Mouse (Mus musculus) lung, embryonic 14.5 days (tissue): ENCODE measurements around the gene Apbb1. TPM values are rescaled to one million over a fixed set of nuclear protein-coding genes. Genes with fewer than 3 reads are reported as not detected.

Source experiments
- ATAC-seq: fragments of 200-750 bp; cut with Nextera tagmentation; 2 replicates; pipeline ENCODE4 v1.8.0; 2017; ENCODE audit warnings: mild to moderate bottlenecking, moderate TSS enrichment, moderate library complexity; ENCODE audit not compliant: insufficient read depth
- DNase-seq: peaks from one replicate; pipeline ENCODE4 v3.0.0-alpha.2; 2015
- H3K27ac ChIP-seq: fragments of 300-500 bp; sonication (generic); 2 replicates; pipeline ENCODE4 v1.5.1; 2014; ENCODE audit warnings: low read depth, mild to moderate bottlenecking, moderate library complexity
- H3K27me3 ChIP-seq: fragments of 300-500 bp; sonication (generic); 2 replicates; pipeline ENCODE4 v1.6.1; 2014; ENCODE audit warnings: low read length, control low read depth; ENCODE audit not compliant: insufficient read depth
- H3K36me3 ChIP-seq: fragments of 300-500 bp; sonication (generic); 2 replicates; pipeline ENCODE4 v1.6.1; 2014; ENCODE audit warnings: control low read depth; ENCODE audit not compliant: insufficient read depth
- H3K4me1 ChIP-seq: fragments of 300-500 bp; sonication (generic); 2 replicates; pipeline ENCODE4 v1.6.1; 2014; ENCODE audit warnings: antibody characterized with exemption, control low read depth; ENCODE audit not compliant: insufficient read depth
- H3K4me2 ChIP-seq: fragments of 300-500 bp; sonication (generic); 2 replicates; pipeline ENCODE4 v1.6.1; 2014; ENCODE audit warnings: mild to moderate bottlenecking
- H3K4me3 ChIP-seq: fragments of 300-500 bp; sonication (generic); 2 replicates; pipeline ENCODE4 v1.5.1; 2014; ENCODE audit warnings: low read depth, low read length
- H3K9ac ChIP-seq: fragments of 300-500 bp; sonication (generic); 2 replicates; pipeline ENCODE4 v1.6.1; 2014
- H3K9me3 ChIP-seq: fragments of 300-500 bp; sonication (generic); 2 replicates; pipeline ENCODE4 v1.6.1; 2016; ENCODE audit warnings: low read depth, low read length, control low read depth
- CTCF ChIP-seq: IDR thresholded peaks from 2 replicates; pipeline ENCODE4 v1.5.1; 2016; ENCODE audit warnings: antibody characterized with exemption, low read depth
- WGBS: fragments of 180-500 bp; shearing (Covaris S2); extraction: QIAGEN DNeasy Blood & Tissue Kit; methylation state at CpG from one replicate; pipeline ENCODE4 v1.1.7; 2014; 5-methylcytosine and 5-hydroxymethylcytosine counted together
- polyA plus RNA-seq: library from polyadenylated mRNA; unstranded; fragments of >200 nt; fragmentation: Nextera tagmentation; extraction: Ambion mirVana; gene quantifications from 2 replicates; pipeline ENCODE4 v1.2.1, GENCODE M21; 2014

Gene Apbb1
- polyA plus RNA-seq, 1 experiment from 2014 or later, result 37.6 TPM

DNA sequence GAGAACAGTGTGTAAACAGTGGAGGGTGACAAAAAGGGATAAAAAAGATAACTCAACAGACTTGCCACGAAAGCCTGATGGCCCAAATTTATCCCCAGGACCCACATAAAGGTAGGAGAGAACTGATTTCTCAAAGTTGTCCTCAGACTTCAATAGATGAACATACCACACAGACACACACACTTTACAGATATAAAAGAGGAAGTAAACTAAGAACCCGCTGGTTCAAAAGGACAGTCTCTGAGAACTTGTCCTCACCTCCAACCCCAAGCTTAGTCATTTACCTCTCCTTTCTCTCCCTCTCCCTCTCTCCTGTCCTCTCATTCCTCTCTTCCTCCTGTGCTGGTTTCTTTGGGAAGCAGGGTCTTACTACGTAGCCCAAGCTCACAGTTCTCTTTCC, 19.1 kb downstream of the Apbb1 start:
- H3K4me1 ChIP-seq, result no peaks in the 10 kb centered on the region
- H3K4me3 ChIP-seq, result no peak overlapping the region
- H3K36me3 ChIP-seq, result peaks cover 53% of the 10 kb centered on the region
- no peak for TF ChIP-seq CTCF
- ATAC-seq (no peak), DNase-seq (no peak)
- H3K9me3 ChIP-seq, result no peaks in the 10 kb centered on the region
- H3K9ac ChIP-seq, result no peak overlapping the region
- no peak overlapping the region for H3K27ac ChIP-seq
- whole genome bisulfite sequencing, result 84% methylated on average over 3 of the region's 3 CpGs
- H3K27me3 ChIP-seq, result no peaks in the 10 kb centered on the region
- no peak overlapping the region for H3K4me2 ChIP-seq

DNA sequence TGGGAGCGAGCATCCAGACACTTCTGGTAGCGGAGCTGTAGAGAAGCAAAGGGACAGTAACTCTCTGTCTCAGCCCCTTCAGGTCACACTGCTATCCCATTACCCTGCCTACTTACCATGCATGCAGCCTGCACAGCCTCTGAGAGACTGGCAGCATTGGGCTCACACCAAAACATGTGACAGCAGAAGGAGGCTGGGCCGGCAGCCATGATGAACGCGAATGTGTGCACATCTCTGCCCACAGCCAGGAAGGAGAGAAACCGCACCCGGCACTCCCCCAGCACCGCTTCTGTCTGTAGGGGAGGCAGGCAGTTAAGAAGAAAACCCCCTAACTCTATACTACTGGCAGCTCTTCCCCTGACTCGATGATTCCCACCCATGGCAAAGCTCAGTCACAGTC, 22.4 kb downstream of the Apbb1 start:
- Histone ChIP-seq H3K4me2 (no peak overlapping the region), H3K4me3 (no peak overlapping the region), H3K4me1 (0 out of 2 replicates have a peak, but pooled peaks cover 3% of the 10 kb centered on the region), H3K9me3 (no peaks in the 10 kb centered on the region), H3K9ac (no peak overlapping the region), H3K27me3 (no peaks in the 10 kb centered on the region), H3K27ac (no peak overlapping the region), H3K36me3 (peaks cover 29% of the 10 kb centered on the region)
- no peak for DNase-seq
- 86% methylated on average over 9 of the region's 9 CpGs for WGBS
- TF ChIP-seq CTCF, result no peak
- ATAC-seq, result no peak

DNA sequence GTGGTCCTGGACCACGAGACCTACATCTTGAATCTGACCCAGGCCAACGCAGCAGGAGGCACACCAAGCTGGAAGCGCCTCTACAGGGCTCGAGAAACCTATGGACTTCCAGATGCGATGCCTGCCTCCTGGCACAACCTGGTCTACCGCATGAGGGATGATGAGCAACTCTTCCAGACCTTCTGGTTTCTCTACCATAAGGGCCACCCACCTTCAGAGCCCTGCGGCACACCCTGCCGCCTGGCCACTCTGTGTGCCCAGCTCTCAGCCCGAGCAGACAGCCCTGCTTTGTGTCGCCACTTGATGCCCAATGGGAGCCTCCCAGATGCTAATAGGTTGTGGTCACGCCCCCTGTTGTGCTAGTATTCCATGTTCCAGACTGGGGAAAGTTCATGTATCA, 23.8 kb downstream of the Apbb1 start:
- Histone ChIP-seq H3K27me3 (no peaks in the 10 kb centered on the region), H3K9me3 (no peaks in the 10 kb centered on the region), H3K4me2 (no peak overlapping the region), H3K27ac (no peak overlapping the region), H3K9ac (no peak overlapping the region), H3K36me3 (peaks cover 29% of the 10 kb centered on the region), H3K4me3 (no peak overlapping the region), H3K4me1 (0 out of 2 replicates have a peak, but pooled peaks cover 3% of the 10 kb centered on the region)
- ATAC-seq (no peak), DNase-seq (no peak)
- 79% methylated on average over 11 of the region's 11 CpGs for WGBS
- TF ChIP-seq CTCF, result no peak

DNA sequence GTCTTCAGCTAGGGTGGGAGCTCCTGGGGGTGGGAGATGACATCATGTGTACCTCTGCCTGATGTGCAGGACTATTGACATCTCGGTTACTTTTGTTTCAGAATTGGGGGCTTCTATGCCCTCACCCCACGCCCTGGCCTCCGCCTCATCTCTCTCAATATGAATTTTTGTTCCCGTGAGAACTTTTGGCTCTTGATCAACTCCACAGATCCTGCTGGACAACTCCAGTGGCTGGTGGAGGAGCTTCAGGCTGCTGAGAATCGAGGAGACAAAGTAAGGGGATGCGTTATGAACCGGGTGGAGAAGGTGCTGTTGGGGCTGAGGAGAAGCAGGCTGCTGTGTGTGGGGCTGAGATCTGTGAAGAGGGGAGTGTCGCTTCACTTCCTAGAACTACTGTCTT, 25.0 kb downstream of the Apbb1 start:
- 80% methylated on average over 8 of the region's 8 CpGs for WGBS
- 0 out of 2 replicates have a peak, but pooled peaks cover 3% of the 10 kb centered on the region for H3K4me1 ChIP-seq
- no peak overlapping the region for H3K9ac ChIP-seq
- no peaks in the 10 kb centered on the region for H3K9me3 ChIP-seq
- no peak overlapping the region for H3K4me2 ChIP-seq
- ATAC-seq (no peak), DNase-seq (no peak)
- no peaks in the 10 kb centered on the region for H3K27me3 ChIP-seq
- TF ChIP-seq CTCF, result no peak
- H3K36me3 ChIP-seq, result peaks cover 24% of the 10 kb centered on the region
- H3K27ac ChIP-seq, result no peak overlapping the region
- no peak overlapping the region for H3K4me3 ChIP-seq

DNA sequence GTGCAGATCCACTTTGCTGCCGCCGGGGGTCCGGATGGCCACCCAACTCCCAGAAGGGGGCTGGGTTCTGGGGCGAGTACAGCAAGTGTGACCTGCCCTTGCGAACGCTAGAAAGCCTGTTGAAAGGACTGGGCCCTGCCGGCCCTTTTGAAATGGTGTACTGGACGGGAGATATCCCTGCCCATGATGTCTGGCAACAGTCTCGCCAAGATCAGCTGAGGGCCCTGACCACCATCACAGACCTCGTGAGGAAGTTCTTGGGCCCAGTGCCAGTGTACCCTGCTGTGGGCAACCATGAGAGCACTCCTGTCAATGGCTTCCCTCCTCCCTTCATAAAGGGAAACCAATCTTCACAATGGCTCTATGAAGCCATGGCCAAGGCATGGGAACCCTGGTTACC, 25.9 kb downstream of the Apbb1 start:
- no peak overlapping the region for H3K27ac ChIP-seq
- no peak for DNase-seq
- WGBS, result 81% methylated on average over 10 of the region's 10 CpGs
- H3K9me3 ChIP-seq, result no peaks in the 10 kb centered on the region
- no peak overlapping the region for H3K9ac ChIP-seq
- ATAC-seq, result no peak
- H3K4me2 ChIP-seq, result peak overlapping the region; percentile 80; the same call in 1 of the 2 replicates
- peaks cover 24% of the 10 kb centered on the region for H3K36me3 ChIP-seq
- H3K4me3 ChIP-seq, result no peak overlapping the region
- H3K4me1 ChIP-seq, result 0 out of 2 replicates have a peak, but pooled peaks cover 3% of the 10 kb centered on the region
- no peaks in the 10 kb centered on the region for H3K27me3 ChIP-seq
- no peak for TF ChIP-seq CTCF

DNA sequence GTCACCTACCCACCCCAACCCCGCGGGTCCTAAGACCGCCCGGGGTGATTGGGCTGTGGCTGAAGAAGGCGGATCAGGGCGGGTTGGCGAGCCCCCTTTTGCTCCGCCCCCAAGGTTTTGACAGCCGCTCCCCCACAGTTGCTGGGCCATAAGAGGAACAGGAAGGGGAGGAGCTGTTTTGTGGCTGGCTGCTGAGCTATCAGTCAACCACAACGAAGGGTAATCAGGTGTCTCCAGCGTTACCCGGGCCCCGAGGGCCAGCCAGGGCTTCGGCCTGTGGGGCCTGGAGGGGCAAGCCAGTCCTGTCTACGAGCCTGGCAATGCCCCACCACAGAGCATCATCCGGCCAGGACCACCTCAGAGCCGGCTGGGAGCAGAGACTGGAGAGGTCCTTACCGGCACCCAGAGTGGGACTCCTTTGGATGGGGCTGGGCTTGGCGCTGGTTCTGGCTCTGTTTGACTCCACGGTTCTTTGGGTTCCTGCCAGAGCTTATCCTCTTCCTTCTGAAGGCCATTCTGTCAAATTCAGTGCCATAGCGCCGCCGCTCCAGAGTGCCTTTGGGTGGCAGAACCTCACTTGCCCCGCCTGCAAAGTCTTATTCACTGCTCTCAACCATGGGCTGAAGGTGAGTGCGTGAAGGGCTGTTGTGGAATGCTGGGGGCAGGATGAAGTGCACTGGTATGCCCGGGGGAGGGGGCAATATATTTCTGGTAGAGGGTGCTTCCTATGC, 27.1 kb downstream of the Apbb1 start, which contains the start of gene Smpd1:
TSS of gene Smpd1 (plus strand) at position 149 of the 731 bp plus-strand sequence.
- peak; percentile 93 for DNase-seq
- no peaks in the 10 kb centered on the region for H3K9me3 ChIP-seq
- peaks cover 21% of the 10 kb centered on the region; the same call in 1 of the 2 replicates for H3K36me3 ChIP-seq
- ATAC-seq, result peak; percentile 94
- no peak for TF ChIP-seq CTCF
- 3% methylated on average over 26 of the region's 26 CpGs for WGBS
- H3K4me1 ChIP-seq, result 0 out of 2 replicates have a peak, but pooled peaks cover 3% of the 10 kb centered on the region
- H3K27me3 ChIP-seq, result no peaks in the 10 kb centered on the region
- peak within 1 kb of the TSS; percentile 65 for H3K4me3 ChIP-seq
- peak within 1 kb of the TSS; percentile 64 for H3K9ac ChIP-seq
- peak within 1 kb of the TSS; percentile 80 for H3K4me2 ChIP-seq
- H3K27ac ChIP-seq, result peak within 1 kb of the TSS; percentile 30; the same call in 1 of the 2 replicates

DNA sequence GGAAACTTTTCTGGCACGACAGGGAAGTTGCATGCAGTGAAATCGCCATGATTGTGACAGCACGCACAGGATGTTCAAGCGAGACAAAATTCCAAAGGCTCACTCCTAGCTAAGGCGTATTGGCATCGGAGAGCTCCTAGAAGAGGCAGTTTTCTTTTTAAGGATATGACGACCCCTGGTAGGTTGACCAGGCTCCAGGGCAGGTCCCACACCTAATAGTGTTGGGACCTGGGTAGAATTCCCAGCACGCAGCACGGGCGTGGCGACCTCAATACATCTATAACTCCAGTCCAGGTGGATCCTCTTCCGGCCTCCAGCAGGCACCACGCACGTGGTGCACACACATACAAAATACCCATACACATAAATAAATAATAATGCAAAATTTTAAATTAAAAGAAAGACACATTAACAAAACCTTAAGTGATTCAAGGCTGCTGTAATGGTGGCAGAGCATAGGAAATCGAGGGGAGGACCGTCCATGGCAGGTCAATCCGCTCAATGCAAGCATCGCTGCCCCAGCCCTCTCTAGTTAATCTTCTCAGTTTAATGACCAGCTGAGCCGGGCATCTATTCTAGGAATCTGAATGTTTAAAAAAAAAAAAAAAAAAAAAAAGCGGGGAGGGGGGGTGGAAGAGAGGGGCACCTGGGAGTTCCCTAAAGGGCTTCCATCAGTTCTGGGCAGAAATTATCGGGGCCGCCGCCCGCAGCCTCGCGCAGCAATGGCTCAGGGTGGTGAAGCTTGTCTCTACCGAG, 27.8 kb downstream of the Apbb1 start:
- Histone ChIP-seq H3K4me1 (0 out of 2 replicates have a peak, but pooled peaks cover 3% of the 10 kb centered on the region), H3K9ac (peak overlapping the region; percentile 64), H3K27me3 (no peaks in the 10 kb centered on the region), H3K36me3 (peaks cover 14% of the 10 kb centered on the region; the same call in 1 of the 2 replicates), H3K27ac (no peak overlapping the region), H3K4me3 (peak overlapping the region; percentile 65), H3K9me3 (no peaks in the 10 kb centered on the region), H3K4me2 (peak overlapping the region; percentile 80)
- WGBS, result 30% methylated on average over 27 of the region's 27 CpGs
- ATAC-seq, result peak; percentile 20
- no peak for TF ChIP-seq CTCF
- DNase-seq, result peak; percentile 15
